In the genomic region with DNA sequence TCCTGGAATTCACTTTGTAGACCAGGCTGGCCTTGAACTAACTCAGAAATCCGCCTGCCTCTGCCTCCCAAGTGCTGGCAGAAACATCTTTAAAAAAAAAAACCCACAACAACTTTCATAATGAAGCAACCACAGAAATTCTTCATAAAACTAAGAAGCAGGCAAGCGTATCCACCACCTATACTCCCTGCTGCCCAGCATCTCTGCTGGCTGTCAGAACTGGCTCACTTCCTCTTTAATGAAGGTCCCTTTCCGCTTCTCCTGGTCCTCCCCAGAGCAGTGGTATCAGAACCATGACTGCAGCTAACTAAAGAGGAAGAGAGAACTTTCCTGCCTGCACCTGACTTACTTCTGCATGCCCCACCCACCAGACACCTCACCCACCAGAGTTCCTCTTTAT, we compare ENCODE assay signal across 14 mouse cellular contexts. TPM values are rescaled to one million over a fixed set of nuclear protein-coding genes. Genes with fewer than 3 reads are reported as not detected.
DNase-seq lines count a peak whose midpoint lies in the region; ATAC-seq lines count a peak whose summit lies in the region.
"Had no signal": no experiment of that assay in that cellular context is flagged by ENCODE, and none has a peak within 500 bp of the region (broad histone marks: within the 10 kb centered on the region; RNA-seq: fewer than 3 reads in every experiment).

No protein-coding gene starts in this region.

- no peaks in the 10 kb centered on the region for H3K27me3 ChIP-seq in midbrain, embryonic 14.5 days (ENCODE audit: control insufficient read depth, insufficient read depth, low read length)
- H3K27me3 ChIP-seq: heart, embryonic 12.5 days; liver, embryonic 13.5 days had no signal

- H3K4me1 ChIP-seq in midbrain, embryonic 14.5 days (ENCODE audit: control insufficient read depth, insufficient read depth, low read length): no peaks in the 10 kb centered on the region
- H3K4me1 ChIP-seq: liver, embryonic 13.5 days had no signal

- H3K4me2 ChIP-seq in midbrain, embryonic 14.5 days (ENCODE audit: low read length): no peak overlapping the region
- H3K4me2 ChIP-seq: heart, embryonic 12.5 days; liver, embryonic 13.5 days; midbrain, embryonic 11.5 days; neural tube, embryonic 12.5 days had no signal

- no peak overlapping the region for H3K9ac ChIP-seq in midbrain, embryonic 14.5 days (replicated peaks; ENCODE audit: low read length)
- H3K9ac ChIP-seq: heart, embryonic 12.5 days; liver, embryonic 13.5 days; neural tube, embryonic 12.5 days had no signal

- H3K9me3 ChIP-seq in midbrain, embryonic 14.5 days (ENCODE audit: control insufficient read depth, low read length): no peaks in the 10 kb centered on the region
- H3K9me3 ChIP-seq: heart, embryonic 12.5 days; liver, embryonic 13.5 days; neural tube, embryonic 12.5 days had no signal

- DNase-seq in kidney, adult 9 months: peak; percentile 14
- DNase-seq in kidney, postnatal 10 days: no peak
- DNase-seq in MEL-GATA-1-ER (ENCODE audit: extremely low read depth, low read depth): peak; percentile 86
- peak; percentile 73 for DNase-seq in lung, postnatal 36 days
- peak; percentile 37 to 66 for DNase-seq in spleen, adult 18-20 months
- no peak for DNase-seq in frontal cortex, postnatal 36 days (ENCODE audit: low spot score in 2 of 2)
- DNase-seq in midbrain, embryonic 14.5 days: no peak
- DNase-seq: adrenal gland, postnatal 14 days; liver, embryonic 13.5 days had no signal

- 91% methylated on average over 3 of the region's 3 CpGs for WGBS in midbrain, embryonic 14.5 days

- peaks cover 15% of the 10 kb centered on the region for H3K36me3 ChIP-seq in midbrain, embryonic 14.5 days (ENCODE audit: control insufficient read depth, insufficient read depth, low read length)

- ATAC-seq in activated CD4-positive, CD25-positive, alpha-beta regulatory T cell, adult 4 months: no peak
- ATAC-seq in midbrain, embryonic 14.5 days (ENCODE audit: low FRiP score, low TSS enrichment): no peak
- ATAC-seq: intestine, postnatal 0 days had no signal

- H3K4me3 ChIP-seq in midbrain, embryonic 14.5 days (replicated peaks; ENCODE audit: low read depth, low read length): no peak overlapping the region
- H3K4me3 ChIP-seq: heart, embryonic 12.5 days; liver, embryonic 13.5 days; neural tube, embryonic 12.5 days had no signal

- no peak overlapping the region for H3K27ac ChIP-seq in midbrain, embryonic 14.5 days (replicated peaks; ENCODE audit: low read depth, low read length)
- H3K27ac ChIP-seq: liver, embryonic 13.5 days; neural tube, embryonic 12.5 days had no signal

RNA-seq across cellular contexts. Expression of gene Plekhm3, which starts 31.0 kb away (rescaled TPM):
- polyA plus RNA-seq in activated CD4-positive, CD25-positive, alpha-beta regulatory T cell, adult 4 months (2017; shearing (Covaris generic)): 10 to 100 TPM in 1 of 2 experiments, 1 to 10 TPM in 1; 6.3 to 11.3 TPM
- polyA plus RNA-seq in midbrain, embryonic 14.5 days (2014; fragmentation: Nextera tagmentation; extraction: Ambion mirVana): 11.7 and 12.3 TPM in 2 replicates

Comparison
In these comparisons a context has a peak if more than half of its experiments do, and no peak if none do; other contexts are left out.
1. DNase-seq: peak in kidney, adult 9 months (single experiment), MEL-GATA-1-ER (single experiment), lung, postnatal 36 days (single experiment) and spleen, adult 18-20 months (2 of 2); none in kidney, postnatal 10 days (single experiment), frontal cortex, postnatal 36 days (0 of 2) and midbrain, embryonic 14.5 days (single experiment).